Mouse (Mus musculus) lung, embryonic 16.5 days (tissue): Measurements from ENCODE around the gene Samd4b. TPM values are rescaled to one million over a fixed set of nuclear protein-coding genes. Genes with fewer than 3 reads are reported as not detected.
"Not testable (repeated sequence)": the region's sequence is repeated elsewhere in the genome, so short reads cannot be mapped to it uniquely, and the experiment has no call there.

Experiments
- ATAC-seq: fragments of 200-750 bp; cut with Nextera tagmentation; 2 replicates; pipeline ENCODE4 v1.8.0; 2017; ENCODE audit warnings: low read depth, mild to moderate bottlenecking, moderate library complexity
- H3K27ac ChIP-seq: fragments of 300-500 bp; sonication (generic); 2 replicates; pipeline ENCODE4 v1.5.1; 2014; ENCODE audit warnings: mild to moderate bottlenecking, control low read depth, low read length
- H3K27me3 ChIP-seq: fragments of 300-500 bp; sonication (generic); 2 replicates; pipeline ENCODE4 v1.6.1; 2014; ENCODE audit warnings: low read depth, low read length, mixed read lengths; ENCODE audit not compliant: control insufficient read depth, insufficient read depth
- H3K36me3 ChIP-seq: fragments of 300-500 bp; sonication (generic); 2 replicates; pipeline ENCODE4 v1.6.1; 2014; ENCODE audit warnings: low read length; ENCODE audit not compliant: control insufficient read depth, insufficient read depth
- H3K4me1 ChIP-seq: fragments of 300-500 bp; sonication (generic); replicated peaks from 2 replicates; pipeline ENCODE4 v1.6.1; 2014; ENCODE audit warnings: low read length, mixed read lengths; ENCODE audit not compliant: control insufficient read depth, insufficient read depth
- H3K4me2 ChIP-seq: fragments of 300-500 bp; sonication (generic); 2 replicates; pipeline ENCODE4 v1.6.1; 2014; ENCODE audit warnings: low read depth, low read length, control low read depth
- H3K4me3 ChIP-seq: fragments of 300-500 bp; sonication (generic); 2 replicates; pipeline ENCODE4 v1.5.1; 2014; ENCODE audit warnings: mild to moderate bottlenecking, low read length, control low read depth
- H3K9ac ChIP-seq: fragments of 300-500 bp; sonication (generic); 2 replicates; pipeline ENCODE4 v1.6.1; 2014; ENCODE audit warnings: low read length, control low read depth
- H3K9me3 ChIP-seq: fragments of 300-500 bp; sonication (generic); 2 replicates; pipeline ENCODE4 v1.6.1; 2016; ENCODE audit warnings: low read length; ENCODE audit not compliant: control insufficient read depth
- WGBS: fragments of 180-500 bp; shearing (Covaris S2); extraction: QIAGEN DNeasy Blood & Tissue Kit; methylation state at CpG from one replicate; pipeline ENCODE4 v1.1.7; 2014; 5-methylcytosine and 5-hydroxymethylcytosine counted together
- polyA plus RNA-seq: library from polyadenylated mRNA; unstranded; fragments of >200 nt; fragmentation: Nextera tagmentation; extraction: Ambion mirVana; gene quantifications from 2 replicates; pipeline ENCODE4 v1.2.1, GENCODE M21; 2015

The Samd4b gene
- polyA plus RNA-seq, 1 experiment from 2014 or later, result 15.1 TPM

GRCm38 (mm10) chr7:28510405-28510974, 87.5 kb downstream of the Samd4b start, which contains the start of gene Ifnl2:
TSS of gene Ifnl2 (minus strand) at chr7:28510455.
- H3K9me3 ChIP-seq, H3K4me2 ChIP-seq, H3K36me3 ChIP-seq, H3K4me1 ChIP-seq, H3K9ac ChIP-seq, H3K27me3 ChIP-seq, ATAC-seq, H3K27ac ChIP-seq, H3K4me3 ChIP-seq: not testable (repeated sequence)
- WGBS, result 64% methylated on average over 8 of the region's 8 CpGs

- H3K27me3 ChIP-seq, H3K9me3 ChIP-seq, H3K4me2 ChIP-seq, H3K4me3 ChIP-seq, H3K27ac ChIP-seq, H3K36me3 ChIP-seq, H3K4me1 ChIP-seq, ATAC-seq, H3K9ac ChIP-seq: not testable (repeated sequence)
- 80% methylated on average over 1 of the region's 2 CpGs for WGBS
Measured at GRCm38 (mm10) chr7:28509121-28509520, 88.8 kb downstream of the Samd4b start.

- Histone ChIP-seq H3K27me3 (no peaks in the 10 kb centered on the region), H3K9ac (no peak overlapping the region), H3K4me3 (no peak overlapping the region), H3K9me3 (no peaks in the 10 kb centered on the region), H3K4me2 (no peak overlapping the region), H3K4me1 (no peaks in the 10 kb centered on the region), H3K36me3 (no peaks in the 10 kb centered on the region), H3K27ac (no peak overlapping the region)
- ATAC-seq, result no peak
- 5% methylated on average over 5 of the region's 5 CpGs for WGBS
Measured at GRCm38 (mm10) chr7:28505585-28505984, 92.4 kb downstream of the Samd4b start.

DNA sequence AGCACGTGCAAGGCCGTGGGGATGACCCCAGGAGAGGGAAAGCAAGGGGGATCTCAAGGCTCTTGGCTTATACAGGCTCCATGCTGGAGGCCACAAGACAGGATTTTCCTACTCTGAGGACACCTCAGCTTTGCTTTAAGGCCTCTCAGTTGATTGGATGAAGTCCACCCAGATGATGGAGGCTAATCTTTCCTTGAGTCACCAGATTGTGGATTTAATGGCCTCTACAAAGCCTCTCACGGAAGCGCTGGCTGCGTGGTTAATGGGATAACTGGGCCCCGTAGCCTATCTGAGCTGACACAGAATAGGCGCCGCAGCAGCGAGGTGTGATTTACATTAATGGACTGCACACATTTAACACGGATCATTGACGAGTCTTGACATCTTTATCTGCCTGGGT, 102.5 kb downstream of the Samd4b start:
- WGBS, result 57% methylated on average over 11 of the region's 11 CpGs

GRCm38 (mm10) chr7:28492310-28492709, 105.6 kb downstream of the Samd4b start:
- WGBS, result 85% methylated on average over 8 of the region's 8 CpGs

More for the DNA sequence above, 102.5 kb downstream of the Samd4b start:
- Histone ChIP-seq H3K4me1 (no peaks in the 10 kb centered on the region), H3K4me3 (no peak overlapping the region), H3K27ac (no peak overlapping the region), H3K9ac (no peak overlapping the region), H3K4me2 (no peak overlapping the region), H3K27me3 (no peaks in the 10 kb centered on the region), H3K9me3 (no peaks in the 10 kb centered on the region), H3K36me3 (no peaks in the 10 kb centered on the region)
- no peak for ATAC-seq

GRCm38 (mm10) chr7:28490903-28491302, 107.0 kb downstream of the Samd4b start:
- H3K4me1 ChIP-seq, result peaks cover 7% of the 10 kb centered on the region; the same call in 1 of the 2 replicates
- ATAC-seq, result no peak
- H3K27ac ChIP-seq, result no peak overlapping the region
- no peak overlapping the region for H3K9ac ChIP-seq
- WGBS, result 25% methylated on average over 14 of the region's 14 CpGs
- H3K4me3 ChIP-seq, result no peak overlapping the region
- peaks cover 3% of the 10 kb centered on the region for H3K27me3 ChIP-seq
- H3K4me2 ChIP-seq, result peak overlapping the region; percentile 31
- H3K36me3 ChIP-seq, result no peaks in the 10 kb centered on the region
- H3K9me3 ChIP-seq, result no peaks in the 10 kb centered on the region

More at GRCm38 (mm10) chr7:28492310-28492709, 105.6 kb downstream of the Samd4b start:
- Histone ChIP-seq H3K27ac (no peak overlapping the region), H3K9ac (no peak overlapping the region), H3K36me3 (no peaks in the 10 kb centered on the region), H3K9me3 (no peaks in the 10 kb centered on the region), H3K4me3 (no peak overlapping the region), H3K4me1 (peaks cover 7% of the 10 kb centered on the region; the same call in 1 of the 2 replicates), H3K27me3 (peaks cover 2% of the 10 kb centered on the region), H3K4me2 (no peak overlapping the region)
- ATAC-seq, result no peak

DNA sequence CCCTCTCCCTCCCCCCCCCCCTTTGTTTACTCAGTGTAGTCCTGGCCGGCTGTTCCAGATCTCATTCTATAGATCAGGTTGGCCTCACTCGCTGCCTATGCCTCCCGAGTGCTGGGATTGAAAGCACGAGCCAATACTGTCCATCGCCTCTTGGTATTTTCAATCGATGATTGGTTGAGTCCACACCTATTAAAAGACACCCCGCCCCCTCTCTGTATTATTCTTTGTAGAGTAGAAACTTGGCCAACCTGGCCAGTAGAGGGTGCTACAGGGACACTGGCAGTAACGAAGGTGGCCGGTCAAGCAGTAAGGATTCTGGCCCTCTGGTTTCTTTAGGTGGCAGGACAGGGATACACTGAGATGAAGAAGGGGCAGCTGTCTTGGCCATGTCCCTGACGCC, 107.5 kb downstream of the Samd4b start:
- no peak for ATAC-seq
- Histone ChIP-seq H3K36me3 (no peaks in the 10 kb centered on the region), H3K27ac (no peak overlapping the region), H3K27me3 (peaks cover 3% of the 10 kb centered on the region), H3K9ac (no peak overlapping the region), H3K4me1 (peaks cover 7% of the 10 kb centered on the region; the same call in 1 of the 2 replicates), H3K4me2 (peak overlapping the region; percentile 31), H3K4me3 (no peak overlapping the region), H3K9me3 (no peaks in the 10 kb centered on the region)
- 1% methylated on average over 10 of the region's 10 CpGs for WGBS

DNA sequence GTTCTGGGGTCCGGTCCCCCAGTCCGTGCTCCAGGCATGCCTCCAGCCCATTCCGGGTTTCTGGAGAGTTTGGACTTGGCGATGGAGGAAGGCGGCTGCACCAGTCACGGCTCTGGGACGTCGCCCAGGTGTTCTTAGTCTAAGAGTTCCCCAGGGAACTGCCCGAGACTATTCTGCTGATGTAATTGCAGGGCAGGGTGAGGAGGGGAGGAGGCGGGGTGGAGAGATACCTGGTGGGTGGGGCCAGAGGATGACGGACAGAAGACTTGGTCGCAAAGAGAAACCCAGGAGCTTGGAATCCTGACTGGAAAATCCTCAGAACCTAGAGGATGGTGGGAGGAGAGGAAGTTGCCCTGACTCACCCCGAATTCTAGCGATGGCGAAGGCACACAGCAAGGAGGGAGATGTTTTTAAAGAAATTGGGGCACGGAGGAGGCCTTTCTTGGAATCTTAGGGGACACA, 109.9 kb downstream of the Samd4b start:
- peaks cover 3% of the 10 kb centered on the region for H3K27me3 ChIP-seq
- no peak overlapping the region for H3K9ac ChIP-seq
- H3K9me3 ChIP-seq, result no peaks in the 10 kb centered on the region
- ATAC-seq, result peak; percentile 36; the same call in 1 of the 2 replicates
- 5% methylated on average over 16 of the region's 16 CpGs for WGBS
- peak overlapping the region; percentile 15 for H3K4me3 ChIP-seq
- peaks cover 7% of the 10 kb centered on the region; the same call in 1 of the 2 replicates for H3K4me1 ChIP-seq
- no peaks in the 10 kb centered on the region for H3K36me3 ChIP-seq
- no peak overlapping the region for H3K27ac ChIP-seq
- peak overlapping the region; percentile 38 for H3K4me2 ChIP-seq

DNA sequence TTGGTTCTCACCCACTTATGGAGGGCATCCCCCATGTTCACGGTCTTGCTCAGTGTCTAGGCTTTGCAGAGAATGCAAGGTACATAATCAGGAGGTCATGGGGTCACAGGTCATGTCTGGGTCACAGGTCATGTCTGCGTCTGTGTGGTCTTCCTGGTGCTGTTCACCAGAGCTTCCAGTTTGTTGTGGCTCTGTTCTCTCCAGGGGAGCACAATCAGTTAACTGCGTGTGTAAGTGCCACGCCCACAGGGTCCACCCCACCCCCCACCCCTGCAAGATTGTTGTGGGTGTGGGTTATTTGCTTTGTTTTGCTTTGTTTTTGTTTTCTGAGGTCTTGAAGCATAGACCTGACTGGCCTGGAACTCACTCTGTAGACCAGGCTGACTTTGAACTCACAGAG, 113.8 kb downstream of the Samd4b start:
- H3K9ac ChIP-seq, result no peak overlapping the region
- peaks cover 7% of the 10 kb centered on the region; the same call in 1 of the 2 replicates for H3K4me1 ChIP-seq
- no peak overlapping the region for H3K4me2 ChIP-seq
- no peak for ATAC-seq
- no peaks in the 10 kb centered on the region for H3K9me3 ChIP-seq
- H3K36me3 ChIP-seq, result no peaks in the 10 kb centered on the region
- H3K27me3 ChIP-seq, result peaks cover 3% of the 10 kb centered on the region
- H3K4me3 ChIP-seq, result no peak overlapping the region
- no peak overlapping the region for H3K27ac ChIP-seq
- WGBS, result 26% methylated on average over 4 of the region's 4 CpGs
